Mouse (Mus musculus): ENCODE data around the gene Mef2d. TPM values are rescaled to one million over a fixed set of nuclear protein-coding genes. Genes with fewer than 3 reads are reported as not detected.

The Mef2d gene
- 107 TPM for polyA plus RNA-seq (2014; fragmentation: Illumina TruSeq; extraction: RNeasy Lipid Tissue Mini Kit (QIAGEN cat#74804); ENCODE audit: low read depth, low replicate concordance)

DNA sequence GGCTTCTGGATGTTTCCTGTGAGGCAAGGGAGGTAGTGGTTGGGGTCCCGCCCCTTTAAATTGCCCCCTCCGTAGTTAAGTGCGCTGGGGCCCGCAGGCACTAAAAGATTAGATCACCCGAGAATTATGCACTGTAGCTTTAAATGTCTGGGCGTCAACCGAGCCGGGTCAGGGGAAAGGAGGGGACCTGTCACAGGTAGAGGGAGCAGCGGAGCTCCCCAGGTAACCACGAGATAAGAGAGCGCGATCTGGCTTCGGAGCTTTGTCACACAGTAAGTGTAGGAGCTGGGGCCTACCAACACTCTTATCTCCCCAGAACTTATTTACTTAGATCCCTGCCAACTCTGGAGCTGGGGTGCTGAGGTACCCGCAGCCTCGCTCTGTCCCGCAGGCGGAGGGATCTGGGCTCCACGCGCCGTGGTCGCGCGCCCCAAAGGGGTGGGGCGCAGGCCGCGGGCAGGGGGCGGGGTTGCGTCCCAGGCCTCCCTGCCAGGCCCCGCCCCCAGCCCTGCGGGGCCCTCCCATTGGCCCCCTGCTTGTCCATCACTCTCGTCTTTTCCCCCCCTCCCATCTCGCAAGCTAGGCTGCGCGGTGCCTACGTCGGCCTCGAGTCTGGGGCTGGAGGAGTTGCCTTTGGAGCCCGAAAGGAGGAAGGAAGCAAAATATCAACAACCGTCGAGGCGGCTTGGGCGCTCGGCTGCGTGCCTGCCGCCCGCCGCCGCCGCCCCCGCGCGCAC lies at the start of gene Mef2d:
Gene Mef2d, plus strand, starts transcription at position 586 of the 737 bp plus-strand sequence.

Other genes with a start within 250 kb of the Mef2d start
- 135 TPM for gene Hdgf, start 236.1 kb upstream of the Mef2d start, polyA plus RNA-seq (2014; fragmentation: Illumina TruSeq; extraction: RNeasy Lipid Tissue Mini Kit (QIAGEN cat#74804); ENCODE audit: low read depth, low replicate concordance)
- 110 TPM for gene Mrpl24, start 222.9 kb upstream of the Mef2d start, polyA plus RNA-seq (2014; fragmentation: Illumina TruSeq; extraction: RNeasy Lipid Tissue Mini Kit (QIAGEN cat#74804); ENCODE audit: low read depth, low replicate concordance)
- gene Isg20l2, start 212.1 kb upstream of the Mef2d start, polyA plus RNA-seq (2014; fragmentation: Illumina TruSeq; extraction: RNeasy Lipid Tissue Mini Kit (QIAGEN cat#74804); ENCODE audit: low read depth, low replicate concordance), result 11.3 TPM
- 18.8 TPM for gene Rrnad1, start 211.7 kb upstream of the Mef2d start, polyA plus RNA-seq (2014; fragmentation: Illumina TruSeq; extraction: RNeasy Lipid Tissue Mini Kit (QIAGEN cat#74804); ENCODE audit: low read depth, low replicate concordance)
- not detected for gene Crabp2, start 193.7 kb upstream of the Mef2d start, polyA plus RNA-seq (2014; fragmentation: Illumina TruSeq; extraction: RNeasy Lipid Tissue Mini Kit (QIAGEN cat#74804); ENCODE audit: low read depth, low replicate concordance)
- 19.9 TPM for gene Nes, start 171.3 kb upstream of the Mef2d start, polyA plus RNA-seq (2014; fragmentation: Illumina TruSeq; extraction: RNeasy Lipid Tissue Mini Kit (QIAGEN cat#74804); ENCODE audit: low read depth, low replicate concordance)
- gene Bcan, start 142.1 kb upstream of the Mef2d start, polyA plus RNA-seq (2014; fragmentation: Illumina TruSeq; extraction: RNeasy Lipid Tissue Mini Kit (QIAGEN cat#74804); ENCODE audit: low read depth, low replicate concordance), result not detected
- gene Hapln2, start 114.8 kb upstream of the Mef2d start, polyA plus RNA-seq (2014; fragmentation: Illumina TruSeq; extraction: RNeasy Lipid Tissue Mini Kit (QIAGEN cat#74804); ENCODE audit: low read depth, low replicate concordance), result not detected
- gene Gpatch4, start 99.3 kb upstream of the Mef2d start, polyA plus RNA-seq (2014; fragmentation: Illumina TruSeq; extraction: RNeasy Lipid Tissue Mini Kit (QIAGEN cat#74804); ENCODE audit: low read depth, low replicate concordance), result 19.7 TPM
- 88.9 TPM for gene Naxe, start 83.9 kb upstream of the Mef2d start, polyA plus RNA-seq (2014; fragmentation: Illumina TruSeq; extraction: RNeasy Lipid Tissue Mini Kit (QIAGEN cat#74804); ENCODE audit: low read depth, low replicate concordance)
- gene Ttc24, start 64.1 kb upstream of the Mef2d start, polyA plus RNA-seq (2014; fragmentation: Illumina TruSeq; extraction: RNeasy Lipid Tissue Mini Kit (QIAGEN cat#74804); ENCODE audit: low read depth, low replicate concordance), result not detected
- gene Iqgap3, start 60.4 kb upstream of the Mef2d start, polyA plus RNA-seq (2014; fragmentation: Illumina TruSeq; extraction: RNeasy Lipid Tissue Mini Kit (QIAGEN cat#74804); ENCODE audit: low read depth, low replicate concordance), result 0.34 TPM
- gene Rhbg, start 112.3 kb downstream of the Mef2d start, polyA plus RNA-seq (2014; fragmentation: Illumina TruSeq; extraction: RNeasy Lipid Tissue Mini Kit (QIAGEN cat#74804); ENCODE audit: low read depth, low replicate concordance), result not detected
- not detected for gene Gm38392, start 144.8 kb downstream of the Mef2d start, polyA plus RNA-seq (2014; fragmentation: Illumina TruSeq; extraction: RNeasy Lipid Tissue Mini Kit (QIAGEN cat#74804); ENCODE audit: low read depth, low replicate concordance)
- 11.3 TPM for gene Tsacc, start 154.6 kb downstream of the Mef2d start, polyA plus RNA-seq (2014; fragmentation: Illumina TruSeq; extraction: RNeasy Lipid Tissue Mini Kit (QIAGEN cat#74804); ENCODE audit: low read depth, low replicate concordance)
- 153 TPM for gene Cct3, start 154.7 kb downstream of the Mef2d start, polyA plus RNA-seq (2014; fragmentation: Illumina TruSeq; extraction: RNeasy Lipid Tissue Mini Kit (QIAGEN cat#74804); ENCODE audit: low read depth, low replicate concordance)
- gene Glmp, start 182.7 kb downstream of the Mef2d start, polyA plus RNA-seq (2014; fragmentation: Illumina TruSeq; extraction: RNeasy Lipid Tissue Mini Kit (QIAGEN cat#74804); ENCODE audit: low read depth, low replicate concordance), result 72.2 TPM
- gene Tmem79, start 193.8 kb downstream of the Mef2d start, polyA plus RNA-seq (2014; fragmentation: Illumina TruSeq; extraction: RNeasy Lipid Tissue Mini Kit (QIAGEN cat#74804); ENCODE audit: low read depth, low replicate concordance), result 1.8 TPM
- gene Smg5, start 193.9 kb downstream of the Mef2d start, polyA plus RNA-seq (2014; fragmentation: Illumina TruSeq; extraction: RNeasy Lipid Tissue Mini Kit (QIAGEN cat#74804); ENCODE audit: low read depth, low replicate concordance), result 58.8 TPM
- 1.6 TPM for gene Paqr6, start 222.2 kb downstream of the Mef2d start, polyA plus RNA-seq (2014; fragmentation: Illumina TruSeq; extraction: RNeasy Lipid Tissue Mini Kit (QIAGEN cat#74804); ENCODE audit: low read depth, low replicate concordance)
- gene Bglap3, start 230.4 kb downstream of the Mef2d start, polyA plus RNA-seq (2014; fragmentation: Illumina TruSeq; extraction: RNeasy Lipid Tissue Mini Kit (QIAGEN cat#74804); ENCODE audit: low read depth, low replicate concordance), result not detected
- not detected for gene Bglap2, start 236.3 kb downstream of the Mef2d start, polyA plus RNA-seq (2014; fragmentation: Illumina TruSeq; extraction: RNeasy Lipid Tissue Mini Kit (QIAGEN cat#74804); ENCODE audit: low read depth, low replicate concordance)
- gene Bglap, start 242.1 kb downstream of the Mef2d start, polyA plus RNA-seq (2014; fragmentation: Illumina TruSeq; extraction: RNeasy Lipid Tissue Mini Kit (QIAGEN cat#74804); ENCODE audit: low read depth, low replicate concordance), result not detected

Measured in heart, adult 10 weeks (tissue).